Mouse (Mus musculus): Measurements from ENCODE around the gene Mpg. TPM values are rescaled to one million over a fixed set of nuclear protein-coding genes. Genes with fewer than 3 reads are reported as not detected.
"Not testable (repeated sequence)": the region's sequence is repeated elsewhere in the genome, so short reads cannot be mapped to it uniquely, and the experiment has no call there.

Gene Mpg
- polyA plus RNA-seq, 1 experiment from 2014 or later, result 42.2 TPM

- H3K27me3 ChIP-seq (ENCODE audit: insufficient read depth, low read length), result no peaks in the 10 kb centered on the region
- no peaks in the 10 kb centered on the region for H3K4me1 ChIP-seq (ENCODE audit: insufficient read depth)
- TF ChIP-seq CTCF (IDR thresholded peaks at IDR 0.05; ENCODE audit: low read depth), result no peak
- no peak overlapping the region for H3K4me3 ChIP-seq (ENCODE audit: low read depth, low read length)
- WGBS, result 35% methylated on average over 11 of the region's 11 CpGs
- DNase-seq (no peak), ATAC-seq (ENCODE audit: insufficient read depth) (no peak)
- H3K9ac ChIP-seq, result no peak overlapping the region
- no peaks in the 10 kb centered on the region for H3K9me3 ChIP-seq (ENCODE audit: low read depth, low read length)
- no peaks in the 10 kb centered on the region for H3K36me3 ChIP-seq (ENCODE audit: insufficient read depth)
- H3K27ac ChIP-seq (ENCODE audit: low read depth), result no peak overlapping the region
- no peak overlapping the region for H3K4me2 ChIP-seq
Measured at GRCm38 (mm10) chr11:32195867-32196540, 30.3 kb upstream of the Mpg start.

GRCm38 (mm10) chr11:32196727-32197126, 29.6 kb upstream of the Mpg start:
- no peak for DNase-seq
- no peak for TF ChIP-seq CTCF (IDR thresholded peaks at IDR 0.05; ENCODE audit: low read depth)
- Histone ChIP-seq H3K9me3 (ENCODE audit: low read depth, low read length) (no peaks in the 10 kb centered on the region), H3K27ac (ENCODE audit: low read depth) (no peak overlapping the region), H3K4me1 (ENCODE audit: insufficient read depth) (no peaks in the 10 kb centered on the region), H3K36me3 (ENCODE audit: insufficient read depth) (no peaks in the 10 kb centered on the region), H3K27me3 (ENCODE audit: insufficient read depth, low read length) (no peaks in the 10 kb centered on the region), H3K4me2 (no peak overlapping the region), H3K4me3 (ENCODE audit: low read depth, low read length) (no peak overlapping the region), H3K9ac (no peak overlapping the region)
- no peak for ATAC-seq (ENCODE audit: insufficient read depth)
- WGBS, result 68% methylated on average over 6 of the region's 6 CpGs

- 34% methylated on average over 3 of the region's 3 CpGs for WGBS
- no peak overlapping the region for H3K27ac ChIP-seq (ENCODE audit: low read depth)
- ATAC-seq (ENCODE audit: insufficient read depth) (no peak), DNase-seq (no peak)
- no peaks in the 10 kb centered on the region for H3K27me3 ChIP-seq (ENCODE audit: insufficient read depth, low read length)
- H3K36me3 ChIP-seq (ENCODE audit: insufficient read depth), result no peaks in the 10 kb centered on the region
- H3K4me3 ChIP-seq (ENCODE audit: low read depth, low read length), result no peak overlapping the region
- no peak overlapping the region for H3K9ac ChIP-seq
- no peak for TF ChIP-seq CTCF (IDR thresholded peaks at IDR 0.05; ENCODE audit: low read depth)
- H3K9me3 ChIP-seq (ENCODE audit: low read depth, low read length), result no peaks in the 10 kb centered on the region
- H3K4me1 ChIP-seq (ENCODE audit: insufficient read depth), result no peaks in the 10 kb centered on the region
- no peak overlapping the region for H3K4me2 ChIP-seq
Measured at GRCm38 (mm10) chr11:32197766-32198165, 28.5 kb upstream of the Mpg start.

GRCm38 (mm10) chr11:32198256-32198955, 27.9 kb upstream of the Mpg start:
- Histone ChIP-seq H3K27ac (ENCODE audit: low read depth) (no peak overlapping the region), H3K9me3 (ENCODE audit: low read depth, low read length) (no peaks in the 10 kb centered on the region), H3K4me3 (ENCODE audit: low read depth, low read length) (no peak overlapping the region), H3K9ac (no peak overlapping the region), H3K4me2 (no peak overlapping the region), H3K36me3 (ENCODE audit: insufficient read depth) (no peaks in the 10 kb centered on the region), H3K4me1 (ENCODE audit: insufficient read depth) (no peaks in the 10 kb centered on the region), H3K27me3 (ENCODE audit: insufficient read depth, low read length) (no peaks in the 10 kb centered on the region)
- TF ChIP-seq CTCF (IDR thresholded peaks at IDR 0.05; ENCODE audit: low read depth), result no peak
- DNase-seq (no peak), ATAC-seq (ENCODE audit: insufficient read depth) (no peak)
- 67% methylated on average over 14 of the region's 14 CpGs for WGBS

- TF ChIP-seq CTCF (IDR thresholded peaks at IDR 0.05; ENCODE audit: low read depth), result no peak
- WGBS, result 47% methylated on average over 6 of the region's 6 CpGs
Measured at GRCm38 (mm10) chr11:32199230-32199629, 27.1 kb upstream of the Mpg start.

GRCm38 (mm10) chr11:32200075-32200601, 26.2 kb upstream of the Mpg start, which contains the start of gene Il9r:
TSS of gene Il9r (minus strand) at chr11:32200279.
- Histone ChIP-seq H3K27ac (ENCODE audit: low read depth) (no peak within 1 kb of the TSS), H3K4me3 (ENCODE audit: low read depth, low read length) (no peak within 1 kb of the TSS), H3K4me2 (no peak within 1 kb of the TSS), H3K4me1 (ENCODE audit: insufficient read depth) (no peaks in the 10 kb centered on the region), H3K27me3 (ENCODE audit: insufficient read depth, low read length) (no peaks in the 10 kb centered on the region), H3K36me3 (ENCODE audit: insufficient read depth) (no peaks in the 10 kb centered on the region), H3K9me3 (ENCODE audit: low read depth, low read length) (no peaks in the 10 kb centered on the region), H3K9ac (no peak within 1 kb of the TSS)
- TF ChIP-seq CTCF (IDR thresholded peaks at IDR 0.05; ENCODE audit: low read depth), result no peak
- WGBS, result 53% methylated on average over 10 of the region's 10 CpGs
- DNase-seq, result no peak
- ATAC-seq (ENCODE audit: insufficient read depth), result no peak

More at GRCm38 (mm10) chr11:32199230-32199629, 27.1 kb upstream of the Mpg start:
- Histone ChIP-seq H3K27me3 (ENCODE audit: insufficient read depth, low read length) (no peaks in the 10 kb centered on the region), H3K9me3 (ENCODE audit: low read depth, low read length) (no peaks in the 10 kb centered on the region), H3K4me3 (ENCODE audit: low read depth, low read length) (no peak overlapping the region), H3K27ac (ENCODE audit: low read depth) (no peak overlapping the region), H3K9ac (no peak overlapping the region), H3K36me3 (ENCODE audit: insufficient read depth) (no peaks in the 10 kb centered on the region), H3K4me1 (ENCODE audit: insufficient read depth) (no peaks in the 10 kb centered on the region), H3K4me2 (no peak overlapping the region)
- no peak for DNase-seq
- ATAC-seq (ENCODE audit: insufficient read depth), result no peak

- H3K4me3 ChIP-seq (ENCODE audit: low read depth, low read length); H3K4me1 ChIP-seq (ENCODE audit: insufficient read depth); H3K27ac ChIP-seq (ENCODE audit: low read depth); H3K4me2 ChIP-seq; H3K27me3 ChIP-seq (ENCODE audit: insufficient read depth, low read length); DNase-seq; H3K36me3 ChIP-seq (ENCODE audit: insufficient read depth); ATAC-seq (ENCODE audit: insufficient read depth); H3K9me3 ChIP-seq (ENCODE audit: low read depth, low read length); H3K9ac ChIP-seq: not testable (repeated sequence)
- TF ChIP-seq CTCF (IDR thresholded peaks at IDR 0.05; ENCODE audit: low read depth), result peak; percentile 34
- 50% methylated on average over 1 of the region's 1 CpGs for WGBS
Measured at GRCm38 (mm10) chr11:32200992-32201391, 25.3 kb upstream of the Mpg start.
